Mouse (Mus musculus) heart, adult 9 months (tissue): ENCODE measurements around the gene Elmo3.

Experiments used
- DNase-seq, 2 experiments: peaks; one replicate each; pipeline ENCODE4 v3.0.0; 2022; ENCODE audit warnings: low spot score in 2 of 2

Elmo3 gene

DNA sequence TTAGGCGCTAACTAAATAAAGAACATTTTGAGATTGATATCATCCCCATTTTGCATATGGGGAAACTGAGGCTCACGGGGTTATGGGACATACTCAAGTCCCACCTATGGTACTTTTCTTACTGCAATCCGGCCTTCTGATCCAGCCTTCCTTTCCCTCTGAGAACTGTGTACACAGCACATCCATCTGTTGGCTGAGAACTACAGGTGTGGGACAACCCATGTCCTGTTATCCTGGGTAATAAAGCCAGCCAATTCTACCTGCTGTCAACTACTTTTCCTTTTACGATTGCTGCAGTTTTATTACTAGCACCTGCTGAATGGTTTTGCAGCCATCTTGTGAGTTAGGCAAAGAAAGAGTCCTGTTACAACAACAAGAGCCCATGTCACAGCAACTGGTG is 49.1 kb downstream of the Elmo3 start:
- DNase-seq: no peak

DNA sequence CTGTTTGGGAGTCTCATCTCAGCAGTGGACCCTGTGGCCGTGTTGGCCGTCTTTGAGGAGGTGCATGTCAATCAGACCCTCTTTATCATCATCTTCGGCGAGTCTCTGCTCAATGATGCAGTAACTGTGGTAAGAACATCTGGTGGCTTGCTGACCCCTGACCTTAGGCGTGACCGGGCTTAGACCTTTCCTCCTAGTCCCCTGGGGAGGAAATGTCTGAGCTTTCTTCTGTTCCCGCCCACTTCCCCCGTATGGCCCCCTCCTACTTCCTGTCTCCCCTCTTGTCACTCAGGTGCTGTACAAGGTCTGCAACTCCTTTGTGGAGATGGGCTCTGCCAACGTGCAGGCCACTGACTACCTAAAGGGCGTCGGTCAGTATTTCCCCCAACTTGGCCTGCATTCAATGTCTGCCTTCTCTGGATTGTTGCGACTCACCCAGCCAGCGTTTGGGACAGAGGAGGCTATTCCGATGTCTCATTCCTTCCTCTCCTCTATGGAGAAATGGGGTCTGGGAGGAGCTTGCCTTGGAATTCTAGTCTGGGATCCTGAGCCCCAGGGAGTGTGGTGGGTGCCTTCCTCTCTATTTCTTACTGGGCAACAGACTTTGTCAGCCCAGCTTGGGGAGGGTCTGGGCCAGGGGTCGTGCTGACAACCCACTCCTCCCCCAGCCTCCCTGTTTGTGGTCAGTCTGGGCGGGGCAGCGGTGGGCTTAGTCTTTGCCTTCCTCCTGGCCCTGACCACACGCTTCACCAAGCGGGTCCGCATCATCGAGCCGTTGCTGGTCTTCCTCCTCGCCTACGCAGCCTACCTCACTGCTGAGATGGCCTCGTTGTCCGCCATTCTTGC is 50.0 kb downstream of the Elmo3 start:
- peak; percentile 59 to 67 for DNase-seq

GRCm38 (mm10) chr8:105356681-105357080 is 51.3 kb downstream of the Elmo3 start:
- no peak for DNase-seq

DNA sequence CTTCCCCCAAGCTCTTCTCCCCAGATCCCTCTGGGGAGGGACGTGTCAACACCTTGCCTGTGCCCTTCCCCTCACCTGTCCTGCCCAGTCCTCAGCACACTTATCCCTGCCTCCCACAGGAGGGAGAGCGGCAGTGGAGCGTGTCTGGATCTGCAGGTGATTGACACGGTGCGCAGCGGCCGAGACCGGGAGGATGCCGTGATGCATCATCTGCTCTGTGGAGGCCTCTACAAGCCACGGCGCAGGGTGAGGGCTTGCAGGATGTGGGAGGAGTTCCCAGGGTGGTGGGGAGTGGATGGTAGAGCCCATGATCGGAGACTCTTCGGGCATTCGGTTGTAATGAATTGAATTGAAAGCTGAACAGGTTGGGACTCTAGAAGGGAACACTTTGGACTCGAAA is 53.8 kb downstream of the Elmo3 start:
- no peak for DNase-seq

DNA sequence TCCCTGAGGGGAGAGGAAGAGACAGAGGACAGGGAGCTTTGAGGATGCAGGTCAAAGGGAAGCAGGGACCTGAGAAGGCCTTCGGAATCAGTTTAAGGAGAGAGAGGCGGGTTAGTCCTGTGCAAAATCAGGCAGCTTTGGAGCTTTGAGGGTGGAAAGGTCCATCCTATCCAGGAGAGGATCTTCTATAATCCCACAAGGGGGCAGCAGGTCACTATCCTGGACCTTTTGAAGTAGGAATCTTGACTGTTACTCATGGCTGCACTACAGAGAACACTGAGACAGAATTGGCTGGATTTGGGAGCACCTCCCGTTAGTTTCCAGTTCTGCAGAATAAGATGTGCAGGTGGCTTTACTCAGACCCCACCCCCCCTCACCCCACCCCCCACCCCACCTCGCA is 54.2 kb downstream of the Elmo3 start:
- DNase-seq: no peak
